Mouse (Mus musculus): Measurements from ENCODE around the gene Atxn7.
"Not testable (repeated sequence)": the region's sequence is repeated elsewhere in the genome, so short reads cannot be mapped to it uniquely, and the experiment has no call there.

Gene Atxn7

DNA sequence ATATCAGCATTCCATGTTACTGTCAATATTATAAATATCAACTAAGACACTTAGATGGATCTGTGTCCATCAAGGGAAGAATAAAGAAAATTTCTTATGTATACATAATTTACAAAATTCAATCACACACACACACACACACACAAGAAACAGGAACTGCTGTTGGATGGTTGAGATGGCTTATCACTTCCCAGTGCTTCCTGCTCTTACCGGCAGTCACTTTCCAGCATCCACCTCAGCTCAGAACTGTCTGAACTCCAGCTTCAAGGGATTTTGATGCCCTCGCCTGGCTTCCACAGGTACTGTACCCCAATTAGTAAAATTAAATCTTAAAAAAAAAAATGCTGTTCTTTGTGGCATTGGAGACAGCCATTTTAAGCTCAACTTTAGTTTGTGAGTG lies 27.2 kb downstream of the Atxn7 start:
- DNase-seq = no peak

GRCm38 (mm10) chr14:13990741-13991140 lies 29.5 kb downstream of the Atxn7 start:
- DNase-seq = no peak

GRCm38 (mm10) chr14:13995206-13996097 lies 34.2 kb downstream of the Atxn7 start:
- DNase-seq = no peak

DNA sequence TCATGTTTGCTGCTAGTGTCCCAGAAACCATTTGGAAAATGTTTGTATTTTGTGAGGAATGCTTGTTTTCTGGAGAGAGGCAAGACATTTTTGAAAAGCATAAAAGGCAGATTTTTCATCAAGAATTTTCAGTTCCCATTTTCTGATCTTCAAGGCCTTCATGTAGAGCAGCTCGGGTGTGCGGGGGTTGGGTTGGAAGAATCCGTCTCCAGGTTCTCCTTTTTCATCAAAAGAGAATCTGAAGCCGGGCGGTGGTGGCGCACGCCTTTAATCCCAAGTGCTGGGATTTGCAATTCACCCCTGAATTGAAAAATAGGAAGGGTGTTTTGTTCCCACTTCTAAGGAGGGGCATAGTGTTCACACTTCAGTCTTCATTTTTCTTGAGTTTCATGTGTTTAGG lies 41.5 kb downstream of the Atxn7 start:
- DNase-seq = no peak

DNA sequence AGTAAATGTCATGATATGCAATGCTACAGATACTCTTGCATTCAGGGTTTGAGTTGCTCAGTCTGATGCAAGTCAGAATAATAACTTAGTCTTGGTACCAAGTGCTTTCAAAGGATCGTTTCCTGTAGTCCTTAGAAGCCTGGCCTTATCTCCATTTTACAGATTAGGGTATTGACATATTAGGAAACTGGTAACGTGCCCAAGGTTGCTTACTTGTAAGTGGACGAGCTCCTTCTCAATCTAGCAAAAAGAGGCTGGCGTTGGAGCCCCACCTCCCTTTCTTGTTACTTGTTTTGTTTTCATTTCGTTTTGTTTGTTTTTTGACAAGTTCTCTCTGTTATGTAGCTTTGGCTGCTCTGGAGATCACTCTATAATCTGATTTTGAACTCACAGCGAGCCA lies 48.5 kb downstream of the Atxn7 start:
- no peak for DNase-seq

GRCm38 (mm10) chr14:14012383-14013251 lies 51.4 kb downstream of the Atxn7 start:
- DNase-seq = peak; percentile 88

GRCm38 (mm10) chr14:14013252-14013711 lies 52.0 kb downstream of the Atxn7 start:
- no peak for DNase-seq

DNA sequence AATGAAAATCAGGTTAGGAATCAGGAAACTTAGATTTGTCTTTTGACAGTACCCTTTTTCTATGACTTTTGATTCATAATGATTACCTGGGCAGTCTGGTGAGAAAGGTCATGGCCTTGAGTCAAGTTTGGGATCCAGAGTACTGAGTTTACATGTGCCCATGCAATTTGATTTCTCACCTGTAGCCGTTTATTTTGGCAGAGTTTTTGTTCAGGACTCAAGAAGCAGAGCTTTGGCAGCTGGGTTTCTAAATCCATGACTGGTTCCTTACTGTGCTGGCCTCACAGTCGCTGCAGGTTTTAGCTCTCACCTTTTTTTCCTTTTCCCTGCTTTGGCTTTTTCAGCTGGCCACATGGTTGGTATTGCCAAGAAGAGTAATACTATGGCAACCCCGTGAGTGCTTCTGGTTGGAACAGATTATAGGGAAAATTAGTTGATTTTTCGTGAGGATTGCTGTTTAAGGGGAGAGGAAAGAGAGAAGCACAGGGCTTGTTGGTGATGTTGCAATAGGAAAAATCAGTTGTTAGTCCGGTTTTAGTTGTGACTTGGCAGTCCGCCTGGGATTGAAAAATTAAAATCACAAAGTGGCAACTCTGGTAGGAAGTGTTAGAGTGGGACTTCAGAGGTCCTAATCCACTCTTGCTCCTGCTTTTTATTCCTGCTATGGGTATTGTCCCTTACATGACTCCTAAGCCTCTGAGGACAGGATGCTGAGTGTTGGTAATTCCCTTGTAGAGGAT lies 53.6 kb downstream of the Atxn7 start:
- DNase-seq = peak; percentile 49

GRCm38 (mm10) chr14:14019155-14019894 lies 58.1 kb downstream of the Atxn7 start:
- peak; percentile 35 for DNase-seq

- no peak for DNase-seq
Measured at GRCm38 (mm10) chr14:14021244-14021643, 60.0 kb downstream of the Atxn7 start.

- DNase-seq = no peak
Measured at GRCm38 (mm10) chr14:14025870-14026269, 64.6 kb downstream of the Atxn7 start.

DNA sequence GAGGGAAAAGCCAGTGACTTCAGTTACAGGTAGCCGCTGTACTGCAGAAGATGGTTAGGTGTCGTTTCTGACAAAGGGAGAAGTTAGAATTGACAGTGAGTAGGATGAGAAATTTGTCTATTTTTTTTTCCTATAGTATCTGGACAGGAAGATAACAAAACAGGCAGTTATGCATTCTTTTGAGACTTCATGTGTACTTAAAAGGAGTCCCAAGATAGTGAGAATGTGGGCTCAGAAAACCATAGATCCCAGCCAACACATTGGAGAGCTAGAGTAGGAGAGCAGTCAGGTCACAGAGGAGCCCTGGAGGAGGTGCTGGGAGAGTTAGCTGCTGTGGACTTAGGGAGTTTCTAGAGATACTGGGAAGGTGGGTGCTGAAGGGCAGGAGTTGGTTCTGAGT lies 69.4 kb downstream of the Atxn7 start:
- DNase-seq = no peak

- DNase-seq = no peak
Measured at GRCm38 (mm10) chr14:14032842-14033241, 71.6 kb downstream of the Atxn7 start.

- no peak for DNase-seq
Measured at GRCm38 (mm10) chr14:14036352-14036751, 75.1 kb downstream of the Atxn7 start.

DNA sequence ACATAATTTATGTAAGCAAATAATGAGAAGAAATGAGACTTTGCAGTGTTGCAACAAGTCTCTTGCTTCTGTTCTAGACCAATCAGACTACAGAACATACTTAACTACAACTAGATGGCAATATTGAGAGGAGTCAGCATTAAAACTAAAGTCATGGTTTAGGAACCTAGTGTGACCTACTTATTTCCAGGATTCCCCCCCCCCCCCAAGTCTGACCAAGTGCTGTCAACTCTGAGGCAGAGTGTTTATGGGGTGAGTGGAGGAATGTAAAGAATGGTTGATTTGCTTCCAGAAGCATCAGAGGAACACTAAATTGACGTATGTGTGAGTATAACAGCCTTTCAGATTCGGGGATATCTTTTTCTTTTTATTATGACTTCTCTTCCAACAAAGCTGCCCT lies 77.0 kb downstream of the Atxn7 start:
- no peak for DNase-seq

DNA sequence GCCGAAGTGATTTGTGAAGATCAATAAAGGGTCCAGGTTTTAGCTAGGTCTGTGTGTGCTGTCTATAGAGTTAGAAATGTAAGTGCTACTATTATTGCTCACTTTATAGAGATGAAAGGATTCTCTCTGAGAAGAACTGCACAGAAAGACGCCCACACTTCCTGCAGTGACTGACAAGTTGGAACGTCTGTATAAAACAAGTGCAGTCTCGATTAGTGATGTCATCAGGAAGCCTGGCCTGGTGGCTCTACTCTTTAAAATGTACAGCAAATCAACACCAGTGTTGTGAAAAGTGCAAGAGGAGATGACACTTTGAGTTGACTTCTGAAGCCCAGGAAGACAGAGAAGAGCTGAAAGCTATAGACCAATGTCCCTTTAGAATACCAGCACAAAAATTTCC lies 81.1 kb downstream of the Atxn7 start:
- DNase-seq = no peak

DNA sequence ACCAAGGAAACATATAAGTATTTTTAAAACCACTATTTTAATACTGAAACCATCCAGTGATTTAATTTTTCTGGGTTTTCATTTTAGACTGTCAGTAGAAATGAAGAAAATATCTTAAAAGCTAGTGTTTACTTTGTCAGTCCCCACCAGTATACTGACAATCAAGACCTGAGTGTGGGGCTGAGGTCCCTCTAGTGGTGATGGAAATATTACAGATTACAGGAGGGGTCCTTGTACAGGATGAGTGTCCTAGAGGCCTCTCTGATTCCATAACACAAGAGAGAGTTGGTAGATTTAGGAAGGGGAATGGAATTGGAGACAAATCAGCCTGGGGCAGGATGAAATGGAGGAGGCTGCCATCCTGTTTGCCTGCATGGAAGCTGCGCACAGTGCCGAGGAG lies 93.1 kb downstream of the Atxn7 start:
- peak; percentile 35 for DNase-seq

- not testable (repeated sequence) for DNase-seq
Measured at GRCm38 (mm10) chr14:14059606-14060005, 98.4 kb downstream of the Atxn7 start.

- DNase-seq = no peak
Measured at GRCm38 (mm10) chr14:14062531-14063245, 101.4 kb downstream of the Atxn7 start.

DNA sequence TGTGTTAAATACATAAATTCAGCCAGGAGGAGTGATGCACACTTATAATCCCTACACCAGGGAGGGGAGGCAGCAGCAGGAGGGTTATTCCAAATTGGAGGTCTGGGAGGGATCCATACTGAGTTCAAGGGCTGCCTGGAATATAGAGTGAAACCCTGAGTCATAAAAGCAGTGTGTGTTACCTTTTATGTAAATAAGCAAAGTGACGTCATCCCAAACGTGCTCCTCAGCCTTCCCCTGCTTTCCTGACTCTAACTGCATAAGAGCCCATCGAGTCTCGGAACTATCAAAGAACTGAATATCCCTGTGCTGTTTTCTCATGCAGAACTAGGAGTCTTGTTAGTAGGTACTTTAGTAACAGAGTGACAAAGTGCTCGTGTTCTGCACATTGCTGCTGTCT lies 102.1 kb downstream of the Atxn7 start:
- DNase-seq = no peak

DNA sequence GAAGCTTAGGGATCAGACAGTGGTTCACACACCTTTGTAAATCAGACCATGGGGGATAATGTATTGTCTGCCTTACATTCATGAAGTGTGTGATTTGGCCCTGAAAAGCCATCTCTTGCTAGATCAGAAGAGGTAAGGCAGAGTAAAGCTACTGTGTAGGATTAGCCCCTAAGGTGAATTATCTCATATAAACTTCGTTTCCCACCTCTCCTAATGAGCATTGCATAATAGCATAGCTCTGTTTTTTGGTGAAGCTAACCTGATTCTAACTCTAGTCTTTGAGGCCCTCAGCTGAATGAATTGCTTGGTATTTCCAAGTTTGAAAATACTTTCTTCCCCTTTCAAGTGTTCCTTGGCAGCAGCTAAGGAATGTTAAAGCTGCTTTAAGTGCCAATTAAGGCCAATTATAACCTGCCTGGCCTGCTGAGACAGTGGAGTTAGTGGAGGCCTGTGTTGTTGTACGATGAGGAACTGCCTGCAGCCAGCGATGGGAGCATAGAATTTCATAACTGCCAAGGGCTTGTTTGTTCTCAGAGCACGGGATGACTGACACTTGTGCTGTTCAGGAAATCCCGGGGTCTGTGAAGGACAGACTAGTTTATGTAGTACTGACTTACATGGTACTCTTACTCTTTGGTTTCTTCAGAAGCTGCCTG lies 103.4 kb downstream of the Atxn7 start:
- DNase-seq = peak; percentile 40

Data from lung, postnatal 14 days (tissue).